Mouse (Mus musculus): Measurements from ENCODE around the gene Egfem1.

- TF ChIP-seq CTCF (IDR thresholded peaks at IDR 0.05; ENCODE audit: extremely low read depth, insufficient read depth, low read length), result no peak
- no peak for TF ChIP-seq POLR2A (IDR thresholded peaks at IDR 0.05; ENCODE audit: extremely low read depth, insufficient read depth, low read length)
These were observed 481.3 kb downstream of the Egfem1 start for GRCm38 (mm10) chr3:29563171-29563570.

Measured in cortical plate, adult 2 months (tissue).